ENCODE assay signal across 8 mouse cellular contexts in the genomic region with DNA sequence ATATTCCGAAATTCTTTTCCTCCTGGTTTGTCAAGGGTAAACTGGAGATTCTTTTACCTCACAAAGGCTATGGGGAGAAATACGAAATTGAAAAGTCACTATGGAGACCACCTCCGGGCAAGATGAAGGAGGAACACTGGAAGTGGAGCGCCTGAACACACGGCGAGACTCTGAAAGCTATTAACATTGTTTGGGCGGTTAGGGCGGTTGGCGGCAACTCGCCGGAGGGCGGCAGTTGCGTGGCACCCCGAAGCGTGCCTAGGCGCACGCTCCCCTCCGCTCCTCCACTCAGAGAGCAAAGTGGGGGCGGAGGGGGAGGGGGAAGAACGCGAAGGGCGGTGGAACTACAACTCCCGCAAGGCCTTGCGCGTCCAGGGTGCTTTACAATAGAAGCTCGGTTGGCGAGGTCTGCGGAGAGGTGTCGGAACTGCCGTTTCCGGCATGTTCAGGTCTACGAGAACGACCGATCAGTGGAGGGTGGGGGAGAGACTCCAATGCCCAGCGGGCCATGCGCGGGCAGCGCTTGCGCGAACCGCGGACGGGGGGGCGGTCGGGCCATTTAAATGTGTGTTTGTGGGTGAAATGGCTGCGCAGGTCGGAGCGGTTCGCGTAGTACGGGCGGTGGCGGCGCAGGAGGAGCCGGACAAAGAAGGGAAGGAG. TPM values are rescaled to one million over a fixed set of nuclear protein-coding genes. Genes with fewer than 3 reads are reported as not detected.
A peak's percentile ranks its signal among the peaks of the same experiment; 100 is the strongest.
DNase-seq lines count a peak whose midpoint lies in the region; ATAC-seq and TF ChIP-seq lines count a peak whose summit lies in the region.

A gene (plus strand): TSS at position 111 of the 660 bp plus-strand sequence.

- H3K4me2 ChIP-seq in kidney, embryonic 14.5 days (replicated peaks; ENCODE audit: low read depth, low read length), result peak within 1 kb of the TSS; percentile 63
- H3K4me2 ChIP-seq in limb, embryonic 15.5 days, result peak within 1 kb of the TSS; percentile 63

- under 1% methylated on average over 50 of the region's 55 CpGs for WGBS in kidney, embryonic 14.5 days
- under 1% methylated on average over 51 of the region's 55 CpGs for WGBS in limb, embryonic 15.5 days

- peak; percentile 99 for ATAC-seq in kidney, embryonic 14.5 days (ENCODE audit: low FRiP score, low TSS enrichment)
- ATAC-seq in limb, embryonic 15.5 days (ENCODE audit: insufficient number of reproducible peaks, low FRiP score, low TSS enrichment, low read depth), result peak; percentile 100

- H3K4me1 ChIP-seq in bone marrow macrophage, adult 2 months (ENCODE audit: control insufficient read depth, insufficient read depth, low read length), result peaks cover 7% of the 10 kb centered on the region
- H3K4me1 ChIP-seq in embryonic fibroblast, embryonic 13.5 days (ENCODE audit: control insufficient read depth, insufficient read depth, low read length), result peaks cover 2% of the 10 kb centered on the region; the same call in 1 of the 2 replicates
- H3K4me1 ChIP-seq in kidney, embryonic 14.5 days (ENCODE audit: control insufficient read depth, insufficient read depth, low read length), result peaks cover 13% of the 10 kb centered on the region
- peaks cover 8% of the 10 kb centered on the region for H3K4me1 ChIP-seq in limb, embryonic 15.5 days

- peak within 1 kb of the TSS; percentile 94 for H3K4me3 ChIP-seq in bone marrow macrophage, adult 2 months (ENCODE audit: insufficient read depth, low read length)
- H3K4me3 ChIP-seq in embryonic fibroblast, embryonic 13.5 days (ENCODE audit: insufficient read depth, low read length), result peak within 1 kb of the TSS; percentile 78
- peak within 1 kb of the TSS; percentile 99 for H3K4me3 ChIP-seq in kidney, embryonic 14.5 days (ENCODE audit: low read length)
- H3K4me3 ChIP-seq in limb, embryonic 15.5 days, result peak within 1 kb of the TSS; percentile 98

- no peaks in the 10 kb centered on the region for H3K9me3 ChIP-seq in kidney, embryonic 14.5 days (ENCODE audit: control insufficient read depth, low read length)
- H3K9me3 ChIP-seq in limb, embryonic 15.5 days, result no peaks in the 10 kb centered on the region

- H3K27ac ChIP-seq in bone marrow macrophage, adult 2 months (ENCODE audit: insufficient read depth, low read depth, low read length), result peak within 1 kb of the TSS; percentile 64
- H3K27ac ChIP-seq in embryonic fibroblast, embryonic 13.5 days (ENCODE audit: insufficient read depth, low read length), result peak within 1 kb of the TSS; percentile 59
- peak within 1 kb of the TSS; percentile 89 for H3K27ac ChIP-seq in kidney, embryonic 14.5 days (ENCODE audit: low read depth, low read length)
- peak within 1 kb of the TSS; percentile 92 for H3K27ac ChIP-seq in limb, embryonic 15.5 days

- no peaks in the 10 kb centered on the region for H3K27me3 ChIP-seq in kidney, embryonic 14.5 days (ENCODE audit: control insufficient read depth, insufficient read depth, low read length)
- H3K27me3 ChIP-seq in limb, embryonic 15.5 days, result no peaks in the 10 kb centered on the region

- H3K36me3 ChIP-seq in kidney, embryonic 14.5 days (ENCODE audit: control insufficient read depth, insufficient read depth, low read length), result no peaks in the 10 kb centered on the region
- no peaks in the 10 kb centered on the region for H3K36me3 ChIP-seq in limb, embryonic 15.5 days

- peak; percentile 100 for DNase-seq in A20 (ENCODE audit: low read depth, low spot score)
- peak; percentile 97 to 98 for DNase-seq in heart, adult 9 months (ENCODE audit: low spot score in 2 of 2)
- DNase-seq in monocyte, adult 2 months (ENCODE audit: low read depth in 1 of 2, low spot score in 2 of 2), result peak; percentile 86 to 88
- DNase-seq in spleen, postnatal 36 days (ENCODE audit: low spot score in 2 of 2), result peak; percentile 99

- H3K9ac ChIP-seq in kidney, embryonic 14.5 days (ENCODE audit: low read depth, low read length), result peak within 1 kb of the TSS; percentile 95
- peak within 1 kb of the TSS; percentile 87 for H3K9ac ChIP-seq in limb, embryonic 15.5 days

- no peak; the same call in 1 of the 2 replicates for TF ChIP-seq POLR2A in bone marrow macrophage, adult 2 months (IDR thresholded peaks at IDR 0.05; ENCODE audit: borderline replicate concordance, low read depth, low read length)
- TF ChIP-seq POLR2A in embryonic fibroblast, embryonic 13.5 days (IDR thresholded peaks at IDR 0.05; ENCODE audit: low read depth, low read length), result peak; percentile 89

- no peak for TF ChIP-seq CTCF in bone marrow macrophage, adult 2 months (IDR thresholded peaks at IDR 0.05; ENCODE audit: low read depth, low read length)
- TF ChIP-seq CTCF in embryonic fibroblast, embryonic 13.5 days (IDR thresholded peaks at IDR 0.05; ENCODE audit: borderline replicate concordance, insufficient read depth, low read length), result no peak

RNA-seq across cellular contexts. Expression of the gene that starts here (rescaled TPM):
- 12.6 and 13.4 TPM in 2 replicates for polyA plus RNA-seq in bone marrow macrophage, adult 2 months (2012; ENCODE audit: insufficient read depth, insufficient read length, missing spikeins)
- polyA plus RNA-seq in embryonic fibroblast, embryonic 13.5 days (2011; ENCODE audit: insufficient read length, low read depth, missing spikeins), result 10.1 and 11.9 TPM in 2 replicates
- 13.2 and 13.3 TPM in 2 replicates for polyA plus RNA-seq in kidney, embryonic 14.5 days (2014; fragmentation: Nextera tagmentation; extraction: Ambion mirVana)
- 10.8 and 10.9 TPM in 2 replicates for polyA plus RNA-seq in limb, embryonic 15.5 days (2015; fragmentation: Nextera tagmentation; extraction: Ambion mirVana)

Comparison
In these comparisons a context has a peak if more than half of its experiments do, and no peak if none do; other contexts are left out.
1. Peak in every context shown above with its lines: DNase-seq, ATAC-seq, H3K4me3 ChIP-seq and H3K27ac ChIP-seq.